Mouse (Mus musculus) liver, adult 2 months (tissue): ENCODE data around the gene Olfr267.

ENCODE experiments used
- CTCF ChIP-seq: fragments of 200-500 bp; IDR thresholded peaks from 2 replicates; pipeline ENCODE4 v1.5.1; 2011; ENCODE audit warnings: low read depth, low read length, control low read depth
- POLR2A ChIP-seq: fragments of 200-500 bp; IDR thresholded peaks from 2 replicates; pipeline ENCODE4 v1.6.1; 2011; ENCODE audit warnings: low read length, control low read depth; ENCODE audit not compliant: insufficient read depth; ENCODE audit errors: extremely low read depth

DNA sequence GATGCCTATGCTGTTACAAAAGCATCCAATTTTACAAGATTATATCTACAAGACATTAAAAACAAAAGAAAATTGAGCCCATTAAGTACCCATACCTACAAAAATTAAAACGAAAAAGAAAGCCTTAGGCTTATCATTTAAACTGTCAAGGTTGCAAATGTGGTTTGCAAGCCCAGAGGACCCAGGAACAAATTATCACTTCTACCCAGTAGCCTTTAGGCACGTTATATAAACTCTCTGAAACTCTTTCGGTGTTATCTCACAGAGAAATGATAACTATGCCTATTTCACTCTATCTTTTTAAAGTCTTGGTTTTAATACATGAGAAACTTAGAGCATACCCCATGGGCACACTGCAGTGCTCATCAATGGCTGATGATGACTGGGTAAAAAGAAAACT, 45.4 kb upstream of the Olfr267 start:
- TF ChIP-seq CTCF: no peak
- TF ChIP-seq POLR2A: no peak
